In genomic region chr14:23378351-23379087, GRCm38 (mm10) we compare ENCODE assay signal across 15 mouse cellular contexts.
DNase-seq lines count a peak whose midpoint lies in the region; ATAC-seq and TF ChIP-seq lines count a peak whose summit lies in the region.
"Had no signal": no experiment of that assay in that cellular context is flagged by ENCODE, and none has a peak within 500 bp of the region (broad histone marks: within the 10 kb centered on the region; RNA-seq: fewer than 3 reads in every experiment).

No protein-coding gene starts in this region.

- H3K27ac ChIP-seq in lung, embryonic 15.5 days = peak overlapping the region; percentile 22; the same call in 1 of the 2 replicates
- no peak overlapping the region for H3K27ac ChIP-seq in forebrain, embryonic 14.5 days (ENCODE audit: low read depth, low read length)
- peak overlapping the region; percentile 66 for H3K27ac ChIP-seq in limb, embryonic 11.5 days (replicated peaks; ENCODE audit: low read depth, low read length)
- H3K27ac ChIP-seq in neural tube, embryonic 12.5 days = no peak overlapping the region
- no peak overlapping the region for H3K27ac ChIP-seq in liver, postnatal 0 days (ENCODE audit: low read depth)
- H3K27ac ChIP-seq: heart, adult 2 months; left cerebral cortex, adult 2 months had no signal

- H3K9ac ChIP-seq in lung, embryonic 15.5 days = no peak overlapping the region
- no peak overlapping the region for H3K9ac ChIP-seq in forebrain, embryonic 14.5 days (ENCODE audit: low read length)
- no peak overlapping the region for H3K9ac ChIP-seq in limb, embryonic 11.5 days (ENCODE audit: low read length)
- no peak overlapping the region for H3K9ac ChIP-seq in neural tube, embryonic 12.5 days
- no peak overlapping the region for H3K9ac ChIP-seq in liver, postnatal 0 days (replicated peaks)

- no peak for TF ChIP-seq CTCF in lung, adult 2 months (IDR thresholded peaks at IDR 0.05; ENCODE audit: insufficient read depth, low read length)
- no peak for TF ChIP-seq CTCF in liver, postnatal 0 days (IDR thresholded peaks at IDR 0.05; ENCODE audit: low read depth)

- no peaks in the 10 kb centered on the region for H3K36me3 ChIP-seq in lung, embryonic 15.5 days
- H3K36me3 ChIP-seq in forebrain, embryonic 14.5 days (ENCODE audit: control insufficient read depth, insufficient read depth, low read length) = no peaks in the 10 kb centered on the region
- H3K36me3 ChIP-seq in limb, embryonic 11.5 days (ENCODE audit: control insufficient read depth, insufficient read depth, low read length) = no peaks in the 10 kb centered on the region
- H3K36me3 ChIP-seq in neural tube, embryonic 12.5 days = no peaks in the 10 kb centered on the region
- no peaks in the 10 kb centered on the region for H3K36me3 ChIP-seq in liver, postnatal 0 days (replicated peaks; ENCODE audit: insufficient read depth, low read length)

- no peak for TF ChIP-seq POLR2A in lung, adult 2 months (IDR thresholded peaks at IDR 0.05; ENCODE audit: borderline replicate concordance, extremely low read depth, low read depth, low read length)

- H3K27me3 ChIP-seq in lung, embryonic 15.5 days = no peaks in the 10 kb centered on the region
- peaks cover 6% of the 10 kb centered on the region; the same call in 1 of the 2 replicates for H3K27me3 ChIP-seq in forebrain, embryonic 14.5 days (replicated peaks; ENCODE audit: control insufficient read depth, insufficient read depth, low read length)
- no peaks in the 10 kb centered on the region for H3K27me3 ChIP-seq in limb, embryonic 11.5 days (ENCODE audit: control insufficient read depth, insufficient read depth, low read length)
- no peaks in the 10 kb centered on the region for H3K27me3 ChIP-seq in neural tube, embryonic 12.5 days (replicated peaks)
- H3K27me3 ChIP-seq in liver, postnatal 0 days (ENCODE audit: insufficient read depth, low read length) = no peaks in the 10 kb centered on the region
- H3K27me3 ChIP-seq: Patski had no signal

- no peak overlapping the region for H3K4me3 ChIP-seq in lung, embryonic 15.5 days
- no peak overlapping the region for H3K4me3 ChIP-seq in lung, adult 2 months (replicated peaks; ENCODE audit: extremely low read depth, low read depth, low read length)
- H3K4me3 ChIP-seq in forebrain, embryonic 14.5 days (ENCODE audit: low read depth, low read length) = no peak overlapping the region
- H3K4me3 ChIP-seq in limb, embryonic 11.5 days (ENCODE audit: low read depth, low read length) = no peak overlapping the region
- H3K4me3 ChIP-seq in neural tube, embryonic 12.5 days = no peak overlapping the region
- H3K4me3 ChIP-seq in liver, postnatal 0 days (ENCODE audit: low read depth, low read length) = no peak overlapping the region
- H3K4me3 ChIP-seq: erythroblast, embryonic 14.5 days; heart, adult 2 months; left cerebral cortex, adult 2 months had no signal

- 48% methylated on average over 6 of the region's 6 CpGs for WGBS in lung, embryonic 15.5 days
- 53% methylated on average over 6 of the region's 6 CpGs for WGBS in lung, adult 2 months
- WGBS in forebrain, embryonic 14.5 days = 6% methylated on average over 6 of the region's 6 CpGs
- 37% methylated on average over 6 of the region's 6 CpGs for WGBS in limb, embryonic 11.5 days
- 18% methylated on average over 6 of the region's 6 CpGs for WGBS in neural tube, embryonic 12.5 days
- 60% methylated on average over 6 of the region's 6 CpGs for WGBS in liver, postnatal 0 days (ENCODE audit: insufficient replicate concordance)

- H3K9me3 ChIP-seq in lung, embryonic 15.5 days = no peaks in the 10 kb centered on the region
- no peaks in the 10 kb centered on the region for H3K9me3 ChIP-seq in forebrain, embryonic 14.5 days (replicated peaks; ENCODE audit: control insufficient read depth, low read length)
- H3K9me3 ChIP-seq in limb, embryonic 11.5 days (ENCODE audit: control insufficient read depth, low read length) = no peaks in the 10 kb centered on the region
- H3K9me3 ChIP-seq in neural tube, embryonic 12.5 days = no peaks in the 10 kb centered on the region
- H3K9me3 ChIP-seq in liver, postnatal 0 days (ENCODE audit: low read length) = no peaks in the 10 kb centered on the region

- TF ChIP-seq EP300 in liver, postnatal 0 days (IDR thresholded peaks at IDR 0.05; ENCODE audit: low read depth) = no peak

- peak; percentile 39; the same call in 1 of the 2 replicates for ATAC-seq in lung, embryonic 15.5 days (ENCODE audit: borderline replicate concordance, extremely low read depth, low FRiP score, low TSS enrichment)
- peak; percentile 68; the same call in 1 of the 2 replicates for ATAC-seq in forebrain, embryonic 14.5 days
- ATAC-seq in limb, embryonic 11.5 days (ENCODE audit: insufficient number of reproducible peaks, low FRiP score, low TSS enrichment, low read depth) = no peak
- ATAC-seq in neural tube, embryonic 12.5 days (ENCODE audit: low FRiP score, low read depth) = peak; percentile 13; the same call in 1 of the 2 replicates
- ATAC-seq in liver, postnatal 0 days = no peak
- ATAC-seq: Patski had no signal

- DNase-seq in lung, adult 2 months = no peak
- peak; percentile 68 for DNase-seq in forebrain, embryonic 14.5 days (ENCODE audit: low spot score)
- no peak for DNase-seq in limb, embryonic 11.5 days (ENCODE audit: low spot score)
- no peak for DNase-seq in cerebellum, postnatal 36 days
- no peak for DNase-seq in testis, postnatal 14 days (ENCODE audit: low spot score)
- DNase-seq in liver, postnatal 0 days = no peak
- DNase-seq: adrenal gland, postnatal 25 days; cerebellum, adult 2 months; heart, adult 2 months; kidney, adult 2 months had no signal

- H3K4me2 ChIP-seq in lung, embryonic 15.5 days = no peak overlapping the region
- no peak overlapping the region for H3K4me2 ChIP-seq in forebrain, embryonic 14.5 days (ENCODE audit: low read length)
- H3K4me2 ChIP-seq in limb, embryonic 11.5 days (ENCODE audit: low read depth, severe bottlenecking) = no peak overlapping the region
- H3K4me2 ChIP-seq in neural tube, embryonic 12.5 days (replicated peaks) = no peak overlapping the region; the same call in 1 of the 2 replicates
- H3K4me2 ChIP-seq in liver, postnatal 0 days (ENCODE audit: low read depth, low read length) = no peak overlapping the region

- H3K4me1 ChIP-seq in lung, embryonic 15.5 days = peaks cover 5% of the 10 kb centered on the region; the same call in 1 of the 2 replicates
- no peaks in the 10 kb centered on the region for H3K4me1 ChIP-seq in lung, adult 2 months (ENCODE audit: control insufficient read depth, insufficient read depth, low read length)
- peaks cover 10% of the 10 kb centered on the region for H3K4me1 ChIP-seq in forebrain, embryonic 14.5 days (ENCODE audit: control insufficient read depth, insufficient read depth, low read length)
- H3K4me1 ChIP-seq in limb, embryonic 11.5 days (ENCODE audit: control insufficient read depth, insufficient read depth, low read length) = peaks cover 15% of the 10 kb centered on the region
- peaks cover 13% of the 10 kb centered on the region for H3K4me1 ChIP-seq in neural tube, embryonic 12.5 days
- no peaks in the 10 kb centered on the region for H3K4me1 ChIP-seq in liver, postnatal 0 days (ENCODE audit: insufficient read depth)

Comparison
In these comparisons a context has a peak if more than half of its experiments do, and no peak if none do; other contexts are left out.
1. ATAC-seq: peak in lung, embryonic 15.5 days (single experiment), forebrain, embryonic 14.5 days (single experiment) and neural tube, embryonic 12.5 days (single experiment); none in limb, embryonic 11.5 days (single experiment) and liver, postnatal 0 days (single experiment).
2. H3K27ac ChIP-seq: peak in lung, embryonic 15.5 days (single experiment) and limb, embryonic 11.5 days (single experiment); none in forebrain, embryonic 14.5 days (single experiment), neural tube, embryonic 12.5 days (single experiment) and liver, postnatal 0 days (single experiment).